Mouse (Mus musculus) CH12.LX (cell line): ENCODE results near the gene Fbrsl1.

Experiments
- CTCF ChIP-seq, 2 experiments: IDR thresholded peaks in 1 of 2; conservative IDR thresholded peaks in 1 of 2; 2 replicates each; pipeline ENCODE4 v1.5.1; 2011 to 2012; ENCODE audit warnings: low read depth in 2 of 2, low read length in 2 of 2, improper control_type of control experiment in 1 of 2, inconsistent platforms in 1 of 2, mild to moderate bottlenecking in 1 of 2, moderate library complexity in 1 of 2
- EP300 ChIP-seq: IDR thresholded peaks from 2 replicates; pipeline ENCODE4 v1.6.1; 2011; ENCODE audit warnings: low read length, improper control_type of control experiment
- JUN ChIP-seq: IDR thresholded peaks from 2 replicates; pipeline ENCODE4 v1.6.1; 2011; ENCODE audit warnings: low read depth, mild to moderate bottlenecking, low read length, improper control_type of control experiment, moderate library complexity; ENCODE audit not compliant: insufficient read depth
- MAFK ChIP-seq: IDR thresholded peaks from 2 replicates; pipeline ENCODE4 v1.6.1; 2011; ENCODE audit warnings: low read length, improper control_type of control experiment; ENCODE audit not compliant: insufficient replicate concordance
- MAX ChIP-seq: IDR thresholded peaks from 2 replicates; pipeline ENCODE4 v1.6.1; 2011; ENCODE audit warnings: low read length, improper control_type of control experiment
- NELFE ChIP-seq: IDR thresholded peaks from 2 replicates; pipeline ENCODE4 v1.6.1; 2011; ENCODE audit warnings: low read depth, low read length, improper control_type of control experiment
- NRF1 ChIP-seq: IDR thresholded peaks from 2 replicates; pipeline ENCODE4 v1.6.1; 2014; ENCODE audit warnings: low read depth, mild to moderate bottlenecking, inconsistent platforms, low read length, improper control_type of control experiment, moderate library complexity
- ZNF384 ChIP-seq: IDR thresholded peaks from 2 replicates; pipeline ENCODE4 v1.6.1; 2012; ENCODE audit warnings: low read depth, low read length, improper control_type of control experiment, inconsistent platforms

DNA sequence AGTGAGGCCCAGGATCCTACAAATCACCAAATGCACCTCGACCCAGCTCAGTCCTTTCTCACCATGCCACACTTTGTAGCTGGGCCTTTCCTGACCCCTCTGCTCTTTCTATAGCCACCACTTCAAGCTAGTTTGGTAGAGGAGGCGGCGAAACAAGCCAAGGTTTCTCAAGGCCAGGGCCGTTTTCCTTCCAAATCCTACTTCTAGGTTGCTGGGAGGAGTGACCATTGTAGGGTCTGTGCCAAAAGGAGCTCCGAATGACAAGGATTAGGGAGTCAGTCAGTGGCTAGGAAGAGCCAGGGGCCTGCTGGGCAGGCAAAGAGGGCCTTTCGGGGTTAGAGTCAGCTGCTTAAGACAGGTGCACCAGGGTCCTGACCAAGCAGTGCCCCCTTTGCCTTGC is 63.8 kb downstream of the Fbrsl1 start:
- no peak for TF ChIP-seq CTCF (conservative IDR thresholded peaks at IDR 0.05 in 1 of 2, IDR thresholded peaks at IDR 0.05 in 1 of 2; ENCODE audit: low read depth in 2 of 2, low read length in 2 of 2)
- TF ChIP-seq MAX: no peak
- no peak for TF ChIP-seq NELFE
- TF ChIP-seq JUN: no peak
- no peak for TF ChIP-seq MAFK
- TF ChIP-seq EP300: no peak
- no peak for TF ChIP-seq ZNF384
- no peak for TF ChIP-seq NRF1
